Mouse (Mus musculus): Measurements from ENCODE around the gene Fuca2.

DNA sequence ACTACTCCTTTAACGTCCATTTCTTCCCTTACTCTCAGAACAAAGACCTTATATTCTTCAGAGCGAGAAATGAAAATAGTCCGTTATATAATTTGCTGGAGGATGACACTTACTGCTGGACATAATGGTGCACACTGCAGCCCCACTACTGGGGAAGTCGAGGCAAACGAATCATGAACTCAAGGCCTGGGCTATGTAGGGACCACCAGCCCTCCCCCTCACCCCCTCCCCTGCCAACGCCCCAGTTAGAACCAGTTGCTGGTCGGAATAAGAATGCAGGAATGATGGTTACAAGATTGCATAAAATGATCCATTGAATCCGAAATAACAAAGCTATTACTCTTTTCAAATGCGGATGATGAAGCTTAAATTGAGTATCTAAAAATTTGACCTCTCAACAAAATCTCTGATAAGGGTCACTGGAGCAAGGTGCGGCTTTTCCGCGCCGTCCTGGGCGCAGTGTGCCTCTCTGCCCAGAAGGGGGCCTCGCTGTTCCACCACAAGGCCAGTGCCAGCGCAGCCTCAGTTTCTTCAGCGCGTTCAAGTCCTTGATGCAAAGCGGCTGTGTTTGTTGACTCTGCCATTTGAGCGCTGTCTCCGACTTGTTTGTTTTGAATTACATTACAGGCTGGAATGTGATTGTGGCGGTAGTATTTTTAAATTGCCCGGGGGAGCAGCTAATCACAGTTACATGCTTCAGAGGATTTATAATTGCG is 65.2 kb downstream of the Fuca2 start:
- TF ChIP-seq POLR2A (IDR thresholded peaks at IDR 0.05; ENCODE audit: control insufficient read depth, low read depth, low read length) (no peak), CTCF (IDR thresholded peaks at IDR 0.05; ENCODE audit: control insufficient read depth, insufficient read depth, insufficient replicate concordance, low read depth, low read length) (peak; percentile 88)
